Mouse (Mus musculus): ENCODE measurements at regions not wholly inside any gene's neighbourhood (a gene's known extent, or its start where the extent isn't known, plus 50 kb on each side); places are given as distances from the start of the nearest gene placed in this dataset.
A peak's percentile ranks its signal among the peaks of the same experiment; 100 is the strongest.
"Not testable (repeated sequence)": the region's sequence is repeated elsewhere in the genome, so short reads cannot be mapped to it uniquely, and the experiment has no call there.

DNA sequence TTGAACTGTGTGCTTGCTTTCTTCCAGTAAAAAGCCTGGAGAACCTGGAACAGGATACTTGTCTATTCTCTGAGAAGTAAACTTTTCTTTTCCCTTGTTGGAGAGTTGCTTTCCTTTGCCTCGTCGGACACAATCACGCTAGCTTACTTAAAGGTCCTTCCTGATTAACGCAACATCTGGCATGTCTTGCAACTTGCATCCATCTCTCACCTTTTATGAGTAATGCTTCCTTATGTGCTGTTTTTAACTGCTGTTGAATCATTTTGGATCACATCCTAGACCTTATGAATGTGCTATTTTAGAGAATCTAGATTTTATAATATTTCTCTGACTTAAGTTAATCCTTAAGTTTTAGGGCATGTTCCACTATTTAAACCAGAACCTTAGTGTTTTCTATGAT lies 188.4 kb upstream of the Pcsk5 start:
- DNase-seq, result no peak

DNA sequence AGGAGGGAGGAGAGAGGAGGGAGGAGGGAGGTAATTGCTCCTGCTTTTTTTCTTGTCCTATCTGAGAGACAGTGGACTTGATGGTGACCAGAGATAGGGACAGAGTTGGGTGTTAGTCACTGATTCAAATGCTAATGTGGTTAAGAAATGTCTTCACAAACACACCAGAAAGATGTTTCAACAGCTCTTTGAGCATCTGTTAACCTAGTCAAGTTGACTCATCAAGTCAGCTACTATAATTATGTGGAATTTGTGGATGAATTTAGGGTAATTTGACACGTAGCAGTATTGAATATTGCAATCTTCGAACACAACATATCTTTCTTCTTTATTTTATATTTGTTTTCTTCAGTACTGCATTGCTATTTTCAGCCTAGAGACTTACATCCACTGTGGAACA lies 182.9 kb upstream of the Pcsk5 start:
- no peak for DNase-seq

DNA sequence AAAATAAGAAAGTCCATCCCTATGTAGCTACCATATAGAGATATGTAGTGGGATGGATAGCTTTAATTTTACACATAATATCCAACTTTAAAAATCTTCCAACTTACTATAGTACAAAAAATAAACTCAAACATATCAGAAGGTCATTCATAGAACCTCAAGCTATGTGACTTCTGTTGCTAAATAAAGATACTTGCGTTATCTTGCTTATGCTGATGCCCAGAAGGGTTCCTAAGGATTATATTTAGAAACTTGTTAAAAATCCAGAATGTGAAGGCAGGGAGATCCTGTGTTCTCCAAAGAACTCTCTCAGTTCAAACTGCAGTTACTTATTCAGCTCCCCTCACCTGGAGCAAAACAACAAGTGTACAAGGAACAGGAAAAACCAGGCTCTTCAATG lies 177.9 kb upstream of the Pcsk5 start:
- no peak for DNase-seq

DNA sequence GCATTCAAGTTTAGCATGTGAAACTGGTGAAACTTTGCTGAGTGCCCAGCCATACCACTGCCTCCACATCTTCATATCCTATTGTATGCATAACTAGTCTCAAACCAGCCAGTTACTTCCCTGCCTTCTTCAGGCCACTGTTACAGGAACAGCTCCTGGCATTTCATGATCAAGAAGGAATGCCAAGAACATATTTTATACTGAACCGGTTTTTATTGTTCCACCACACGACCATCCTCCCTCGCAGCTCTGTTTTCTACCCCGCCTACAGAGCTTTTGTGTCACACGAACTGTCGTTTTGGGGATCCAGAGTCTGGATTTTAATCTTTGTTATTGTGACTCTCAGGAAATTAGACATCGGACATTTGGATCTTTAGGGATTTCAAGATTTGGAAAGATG lies 174.6 kb upstream of the Pcsk5 start:
- DNase-seq, result no peak

DNA sequence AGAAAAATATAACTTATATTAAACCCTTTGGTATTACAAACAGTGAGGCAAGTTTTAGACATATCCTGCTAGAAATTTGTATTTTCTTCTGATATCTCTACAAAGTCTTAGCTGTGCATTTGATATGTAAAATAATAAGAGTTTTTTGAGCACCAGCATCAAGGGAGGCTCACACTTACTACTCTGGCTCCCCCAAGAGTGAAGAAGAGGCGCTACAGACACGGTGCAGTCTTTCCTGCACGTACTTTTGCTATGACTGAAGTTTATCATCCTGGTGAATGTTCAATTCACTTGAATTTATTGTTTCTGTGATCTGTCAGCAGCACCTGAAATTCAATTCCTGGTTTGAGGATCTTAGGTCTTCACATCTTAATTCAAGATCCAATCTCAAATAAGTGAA lies 160.1 kb upstream of the Pcsk5 start:
- peak; percentile 5 for DNase-seq

DNA sequence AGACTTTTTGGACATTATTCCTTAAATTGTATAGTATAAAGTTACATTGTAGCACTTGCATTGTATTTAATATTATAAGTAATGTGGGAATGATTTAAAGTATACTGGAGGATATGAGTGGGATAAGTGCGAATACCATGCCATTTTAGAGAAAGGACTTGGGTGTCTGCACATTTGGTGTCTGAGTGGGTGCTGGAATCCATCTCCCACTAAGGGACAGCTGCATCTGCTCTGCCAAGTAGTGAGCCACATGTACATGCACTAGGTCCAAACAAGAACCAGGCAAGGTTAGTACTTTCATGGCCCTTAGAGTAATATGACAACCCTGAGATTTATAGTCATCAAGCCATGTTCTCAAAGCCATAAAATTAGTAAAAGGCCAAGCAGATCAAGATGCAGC lies 146.0 kb upstream of the Pcsk5 start:
- no peak for DNase-seq

DNA sequence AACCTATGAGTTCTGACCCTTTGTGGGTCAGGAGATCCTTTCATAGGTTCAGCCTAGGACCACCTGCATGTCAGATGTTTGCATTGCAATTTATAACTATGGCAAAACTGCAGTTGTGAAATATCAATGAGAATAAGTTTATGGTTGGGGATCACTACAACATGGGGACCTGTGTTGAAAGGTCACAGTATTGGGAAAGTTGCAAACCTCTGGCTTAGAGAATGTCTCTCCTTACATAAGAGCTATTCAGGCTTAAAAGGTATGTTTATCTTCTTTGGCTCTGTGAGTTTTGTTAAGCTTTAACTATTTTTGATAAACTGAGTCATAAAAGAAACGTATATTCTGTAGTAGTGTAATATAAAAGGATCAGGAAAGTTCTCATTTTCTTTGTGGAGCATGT lies 128.1 kb upstream of the Pcsk5 start:
- DNase-seq, result no peak

DNA sequence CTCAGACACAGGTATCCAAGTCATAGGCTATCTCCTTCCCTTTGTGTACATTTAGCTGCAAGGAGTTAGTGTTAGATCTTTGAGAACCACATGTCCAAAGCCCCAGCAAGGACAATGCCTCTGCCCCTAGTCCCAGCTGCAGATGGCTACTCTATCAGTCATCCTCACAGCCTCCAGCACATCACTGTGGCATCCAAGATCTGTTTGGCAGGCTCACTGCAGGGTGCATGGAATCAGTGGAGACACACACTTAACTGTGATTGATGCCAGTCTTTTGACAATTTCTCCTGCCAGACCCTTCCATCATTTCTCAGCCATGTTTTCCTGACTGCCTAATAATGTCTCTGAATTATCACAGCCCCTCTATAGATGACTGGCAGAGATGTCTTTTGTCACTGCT lies 121.0 kb upstream of the Pcsk5 start:
- no peak for DNase-seq

DNA sequence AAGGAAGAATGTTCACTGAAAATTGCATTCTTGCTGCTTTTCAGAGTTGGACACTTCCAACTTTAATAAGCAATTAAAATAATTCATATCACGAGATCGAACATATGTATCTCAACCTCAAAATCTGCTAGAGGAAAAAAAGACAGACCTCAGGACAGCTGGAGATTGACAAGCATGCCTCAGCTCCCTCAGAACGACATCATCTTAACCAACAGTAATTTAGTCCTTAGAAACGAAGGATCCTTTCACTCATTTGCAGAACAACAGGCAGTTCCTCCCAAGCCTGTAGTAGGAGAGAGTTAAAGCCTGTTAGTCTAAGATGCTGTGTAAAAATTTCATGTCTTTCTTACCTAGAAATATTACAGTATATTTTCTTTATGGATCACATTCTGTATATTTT lies 95.2 kb upstream of the Pcsk5 start:
- DNase-seq, result no peak

DNA sequence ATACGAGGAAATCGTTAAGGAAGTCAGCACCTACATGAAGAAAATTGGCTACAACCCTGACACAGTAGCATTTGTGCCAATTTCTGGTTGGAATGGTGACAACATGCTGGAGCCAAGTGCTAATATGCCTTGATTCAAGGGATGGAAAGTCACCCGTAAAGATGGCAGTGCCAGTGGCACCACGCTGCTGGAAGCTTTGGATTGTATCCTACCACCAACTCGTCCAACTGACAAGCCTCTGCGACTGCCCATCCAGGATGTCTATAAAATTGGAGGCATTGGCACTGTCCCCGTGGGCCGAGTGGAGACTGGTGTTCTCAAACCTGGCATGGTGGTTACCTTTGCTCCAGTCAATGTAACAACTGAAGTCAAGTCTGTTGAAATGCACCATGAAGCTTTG lies 89.7 kb upstream of the Pcsk5 start:
- DNase-seq, result not testable (repeated sequence)

DNA sequence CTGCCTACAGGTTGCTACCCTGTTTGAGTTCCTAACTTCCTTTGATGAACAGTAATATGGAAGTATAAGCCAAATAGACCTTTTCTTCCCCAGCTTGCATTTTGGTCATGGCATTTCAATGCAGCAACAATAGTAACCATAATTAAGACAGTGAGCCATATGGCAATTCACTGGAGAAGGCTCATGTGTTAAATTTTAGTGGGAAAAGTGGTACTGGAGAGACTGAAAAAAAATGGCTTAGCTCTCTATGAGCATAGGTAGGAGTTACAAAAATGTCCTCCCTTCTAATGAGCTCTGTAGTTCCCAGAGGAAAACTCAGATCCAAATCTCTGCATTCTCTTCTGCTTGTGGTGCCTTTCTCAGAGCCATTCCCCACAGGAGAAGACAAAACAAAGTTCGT lies 70.1 kb upstream of the Pcsk5 start:
- DNase-seq, result no peak

DNA sequence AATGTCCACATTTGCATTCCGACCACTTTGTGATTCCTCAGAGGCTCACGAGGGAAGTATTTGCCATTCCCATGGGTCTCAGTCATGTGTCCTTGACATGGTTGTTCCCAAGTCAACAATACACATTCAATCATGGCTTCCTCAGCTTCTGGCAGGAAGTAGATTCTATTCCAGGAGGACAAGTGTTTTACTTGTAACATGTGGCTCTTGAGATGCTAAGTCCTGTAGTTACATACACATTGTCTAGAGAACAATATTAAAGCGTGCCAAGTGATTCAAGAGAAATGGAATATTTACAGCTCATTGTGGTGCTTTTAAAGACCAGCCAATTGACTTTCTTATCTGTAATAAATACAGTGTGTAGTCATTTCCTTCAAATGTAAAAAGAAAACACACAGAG lies 66.7 kb upstream of the Pcsk5 start:
- peak; percentile 12 for DNase-seq

DNA sequence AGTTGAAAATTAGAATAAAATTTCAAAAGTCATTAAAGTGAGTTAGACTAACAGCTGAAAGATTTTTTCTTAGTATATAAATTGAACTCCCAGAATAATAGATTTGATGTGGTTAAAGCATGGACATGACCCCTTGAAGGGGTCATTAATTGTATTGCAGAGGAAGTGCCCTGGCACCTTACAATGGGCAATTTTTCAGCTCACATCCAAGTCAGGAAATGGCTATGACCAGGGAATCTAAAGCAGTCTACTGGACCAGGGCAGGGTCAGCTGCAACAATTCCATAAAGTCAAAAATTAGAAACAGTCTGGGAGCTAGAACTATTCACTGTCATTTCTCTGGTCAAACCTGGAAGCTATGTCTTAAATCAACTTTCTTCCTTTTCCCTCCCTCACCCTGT lies 55.2 kb upstream of the Pcsk5 start:
- DNase-seq, result peak; percentile 22

Measured in lung, postnatal 10 days (tissue).